Mouse (Mus musculus) pancreas, adult 10 weeks (tissue): ENCODE measurements around the gene Fxyd5. TPM values are rescaled to one million over a fixed set of nuclear protein-coding genes. Genes with fewer than 3 reads are reported as not detected.

ENCODE experiments used
- polyA plus RNA-seq: library from polyadenylated mRNA; stranded (reverse); fragments of 350-450 nt; fragmentation: Illumina TruSeq; extraction: RNeasy Lipid Tissue Mini Kit (QIAGEN cat#74804); gene quantifications from one replicate; pipeline ENCODE4 v1.2.3, GENCODE M21; 2015; ENCODE audit warnings: low read depth, low replicate concordance; ENCODE audit not compliant: insufficient read depth

The Fxyd5 gene
- polyA plus RNA-seq = 33.2 TPM

GRCm38 (mm10) chr7:31042431-31042910 lies at the start of gene Fxyd5:
Gene Fxyd5, minus strand, starts transcription at chr7:31042481.

GRCm38 (mm10) chr7:31076492-31076891 lies 34.2 kb upstream of the Fxyd5 start, which contains the start of gene Fxyd3:
Gene Fxyd3, minus strand, starts transcription at chr7:31076704.

GRCm38 (mm10) chr7:31059108-31059507 lies 16.8 kb upstream of the Fxyd5 start, which contains the start of gene Lgi4:
Gene Lgi4, plus strand, starts transcription at chr7:31059342.

GRCm38 (mm10) chr7:31057071-31057470 lies 14.8 kb upstream of the Fxyd5 start, which contains the start of gene Fxyd1:
Gene Fxyd1, minus strand, starts transcription at chr7:31057199.

GRCm38 (mm10) chr7:31051321-31052021 lies 9.2 kb upstream of the Fxyd5 start, which contains the start of gene Fxyd7:
Gene Fxyd7, minus strand, starts transcription at chr7:31051467.

Other genes starting within 250 kb of the Fxyd5 start
- 1.1 TPM for gene Ffar2, start 218.7 kb downstream of the Fxyd5 start, polyA plus RNA-seq
- gene Ffar3, start 186.3 kb downstream of the Fxyd5 start, polyA plus RNA-seq = 1.0 TPM
- gene Ffar1, start 180.9 kb downstream of the Fxyd5 start, polyA plus RNA-seq = 2.4 TPM
- 0.94 TPM for gene Cd22, start 162.1 kb downstream of the Fxyd5 start, polyA plus RNA-seq
- not detected for gene Mag, start 127.6 kb downstream of the Fxyd5 start, polyA plus RNA-seq
- 330 TPM for gene Hamp2, start 117.8 kb downstream of the Fxyd5 start, polyA plus RNA-seq
- gene Hamp, start 98.4 kb downstream of the Fxyd5 start, polyA plus RNA-seq = not detected
- 32.1 TPM for gene Usf2, start 85.7 kb downstream of the Fxyd5 start, polyA plus RNA-seq
- 15.2 TPM for gene Lsr, start 69.0 kb downstream of the Fxyd5 start, polyA plus RNA-seq
- gene Fam187b, start 68.7 kb downstream of the Fxyd5 start, polyA plus RNA-seq = 3.6 TPM
- 1.9 TPM for gene Fxyd7, start 9.0 kb upstream of the Fxyd5 start, polyA plus RNA-seq
- gene Fxyd1, start 14.7 kb upstream of the Fxyd5 start, polyA plus RNA-seq = 128 TPM
- gene Lgi4, start 16.9 kb upstream of the Fxyd5 start, polyA plus RNA-seq = 2.7 TPM
- gene Fxyd3, start 34.2 kb upstream of the Fxyd5 start, polyA plus RNA-seq = 60.2 TPM
- gene Hpn, start 72.8 kb upstream of the Fxyd5 start, polyA plus RNA-seq = 44.6 TPM
- 5.7 TPM for gene Scn1b, start 84.5 kb upstream of the Fxyd5 start, polyA plus RNA-seq
- 85.3 TPM for gene Gramd1a, start 113.4 kb upstream of the Fxyd5 start, polyA plus RNA-seq
- not detected for gene Scgb2b2, start 248.0 kb upstream of the Fxyd5 start, polyA plus RNA-seq
- gene Scgb1b2, start 249.3 kb upstream of the Fxyd5 start, polyA plus RNA-seq = not detected